Mouse (Mus musculus): ENCODE results near the gene Gm14434. TPM values are rescaled to one million over a fixed set of nuclear protein-coding genes. Genes with fewer than 3 reads are reported as not detected.
"Not testable (repeated sequence)": the region's sequence is repeated elsewhere in the genome, so short reads cannot be mapped to it uniquely, and the experiment has no call there.

Gm14434 gene
- 5.1 and 18.6 TPM in 2 replicates for polyA plus RNA-seq (2014; fragmentation: Nextera tagmentation; extraction: Ambion mirVana)

GRCm38 (mm10) chr2:176486683-176487082 is at the start of gene Gm14434:
Gm14434 (minus strand) TSS chr2:176486783.
- not testable (repeated sequence) for H3K9me3 ChIP-seq (ENCODE audit: control insufficient read depth, low read length); H3K36me3 ChIP-seq (ENCODE audit: control insufficient read depth, insufficient read depth, low read length); H3K9ac ChIP-seq (replicated peaks; ENCODE audit: low read length); H3K4me3 ChIP-seq (replicated peaks; ENCODE audit: low read depth, low read length); H3K4me2 ChIP-seq (ENCODE audit: low read length); H3K27me3 ChIP-seq (ENCODE audit: control insufficient read depth, insufficient read depth, low read length); DNase-seq; ATAC-seq (ENCODE audit: low FRiP score, low TSS enrichment); H3K4me1 ChIP-seq (ENCODE audit: control insufficient read depth, insufficient read depth, low read length); H3K27ac ChIP-seq (replicated peaks; ENCODE audit: low read depth, low read length)
- WGBS: no CpG with 5 or more reads among the region's 4 CpGs

GRCm38 (mm10) chr2:176520756-176521155 is 34.2 kb upstream of the Gm14434 start, which contains the start of gene Zfp967:
Zfp967 (plus strand) TSS chr2:176521056.
- not testable (repeated sequence) for DNase-seq; H3K36me3 ChIP-seq (ENCODE audit: control insufficient read depth, insufficient read depth, low read length); H3K27me3 ChIP-seq (ENCODE audit: control insufficient read depth, insufficient read depth, low read length); H3K4me3 ChIP-seq (replicated peaks; ENCODE audit: low read depth, low read length); H3K4me2 ChIP-seq (ENCODE audit: low read length); ATAC-seq (ENCODE audit: low FRiP score, low TSS enrichment); H3K9me3 ChIP-seq (ENCODE audit: control insufficient read depth, low read length); H3K27ac ChIP-seq (replicated peaks; ENCODE audit: low read depth, low read length); H3K4me1 ChIP-seq (ENCODE audit: control insufficient read depth, insufficient read depth, low read length); H3K9ac ChIP-seq (replicated peaks; ENCODE audit: low read length)
- WGBS: no CpG with 5 or more reads among the region's 9 CpGs

GRCm38 (mm10) chr2:176423294-176423693 is 63.3 kb downstream of the Gm14434 start, which contains the start of gene Gm14435:
Gm14435 (plus strand) TSS chr2:176423594.
- DNase-seq; H3K27me3 ChIP-seq (ENCODE audit: control insufficient read depth, insufficient read depth, low read length); H3K4me2 ChIP-seq (ENCODE audit: low read length); H3K27ac ChIP-seq (replicated peaks; ENCODE audit: low read depth, low read length); H3K9ac ChIP-seq (replicated peaks; ENCODE audit: low read length); H3K36me3 ChIP-seq (ENCODE audit: control insufficient read depth, insufficient read depth, low read length); H3K9me3 ChIP-seq (ENCODE audit: control insufficient read depth, low read length); H3K4me1 ChIP-seq (ENCODE audit: control insufficient read depth, insufficient read depth, low read length); ATAC-seq (ENCODE audit: low FRiP score, low TSS enrichment); H3K4me3 ChIP-seq (replicated peaks; ENCODE audit: low read depth, low read length): not testable (repeated sequence)
- WGBS: no CpG with 5 or more reads among the region's 6 CpGs

Other genes starting within 250 kb of the Gm14434 start
- not detected in 2 replicates for gene Gm11009, start 167.3 kb downstream of the Gm14434 start, polyA plus RNA-seq (2014; fragmentation: Nextera tagmentation; extraction: Ambion mirVana)
- 8.6 and 11.4 TPM in 2 replicates for gene Gm14435, start 63.2 kb downstream of the Gm14434 start, polyA plus RNA-seq (2014; fragmentation: Nextera tagmentation; extraction: Ambion mirVana)
- gene Zfp967, start 34.3 kb upstream of the Gm14434 start, polyA plus RNA-seq (2014; fragmentation: Nextera tagmentation; extraction: Ambion mirVana): not detected in 2 replicates
- 17.7 and 35.2 TPM in 2 replicates for gene Gm14308, start 149.6 kb upstream of the Gm14434 start, polyA plus RNA-seq (2014; fragmentation: Nextera tagmentation; extraction: Ambion mirVana)
- gene Zfp973, start 183.7 kb upstream of the Gm14434 start, polyA plus RNA-seq (2014; fragmentation: Nextera tagmentation; extraction: Ambion mirVana): 9.9 and 11.8 TPM in 2 replicates
- gene Gm14305, start 221.5 kb upstream of the Gm14434 start, polyA plus RNA-seq (2014; fragmentation: Nextera tagmentation; extraction: Ambion mirVana): 41.8 and 42.4 TPM in 2 replicates